Mouse (Mus musculus): ENCODE results near the gene Rgcc. TPM values are rescaled to one million over a fixed set of nuclear protein-coding genes. Genes with fewer than 3 reads are reported as not detected.
A peak's percentile ranks its signal among the peaks of the same experiment; 100 is the strongest.

The Rgcc gene
- polyA plus RNA-seq, 1 experiment from 2014 or later = 67.4 TPM

DNA sequence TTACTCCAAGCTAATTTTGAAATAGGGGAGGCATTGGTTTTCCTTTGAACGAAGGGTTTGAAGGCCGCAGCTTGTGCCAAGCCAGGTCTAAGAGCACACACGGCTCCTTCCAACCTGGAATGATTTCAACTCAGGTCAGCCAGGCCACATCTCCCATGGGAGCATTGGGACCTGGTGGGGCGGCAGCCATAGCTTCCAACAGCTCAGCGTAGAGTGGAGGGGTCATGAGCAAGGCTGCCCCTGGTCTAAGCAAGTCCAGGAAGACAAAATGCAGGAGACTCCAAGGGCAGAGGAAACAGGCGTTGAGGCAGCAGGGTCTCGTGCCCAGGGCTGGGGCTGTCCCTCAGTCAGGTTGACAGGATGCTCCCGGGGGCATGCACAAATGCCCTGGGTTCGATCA is 28.5 kb downstream of the Rgcc start:
- WGBS = 88% methylated on average over 9 of the region's 9 CpGs
- no peaks in the 10 kb centered on the region for H3K36me3 ChIP-seq
- H3K4me3 ChIP-seq = no peak overlapping the region
- no peak overlapping the region for H3K4me2 ChIP-seq
- peaks cover 13% of the 10 kb centered on the region for H3K4me1 ChIP-seq (replicated peaks)
- H3K27ac ChIP-seq (replicated peaks) = 0 out of 2 replicates have a peak overlapping the region, but pooled peaks have one; percentile 20
- 0 out of 2 replicates have a peak, but pooled peaks cover 4% of the 10 kb centered on the region for H3K9me3 ChIP-seq
- no peak for ATAC-seq (ENCODE audit: low read depth)
- H3K9ac ChIP-seq = no peak overlapping the region
- H3K27me3 ChIP-seq = no peaks in the 10 kb centered on the region; the same call in 1 of the 2 replicates

GRCm38 (mm10) chr14:79272188-79272694 is 29.2 kb downstream of the Rgcc start:
- Histone ChIP-seq H3K27ac (replicated peaks) (no peak overlapping the region), H3K4me1 (replicated peaks) (peaks cover 13% of the 10 kb centered on the region), H3K4me3 (no peak overlapping the region), H3K9me3 (0 out of 2 replicates have a peak, but pooled peaks cover 4% of the 10 kb centered on the region), H3K27me3 (no peaks in the 10 kb centered on the region; the same call in 1 of the 2 replicates), H3K9ac (no peak overlapping the region), H3K4me2 (no peak overlapping the region), H3K36me3 (no peaks in the 10 kb centered on the region)
- no peak for ATAC-seq (ENCODE audit: low read depth)
- WGBS = 98% methylated on average over 3 of the region's 3 CpGs

DNA sequence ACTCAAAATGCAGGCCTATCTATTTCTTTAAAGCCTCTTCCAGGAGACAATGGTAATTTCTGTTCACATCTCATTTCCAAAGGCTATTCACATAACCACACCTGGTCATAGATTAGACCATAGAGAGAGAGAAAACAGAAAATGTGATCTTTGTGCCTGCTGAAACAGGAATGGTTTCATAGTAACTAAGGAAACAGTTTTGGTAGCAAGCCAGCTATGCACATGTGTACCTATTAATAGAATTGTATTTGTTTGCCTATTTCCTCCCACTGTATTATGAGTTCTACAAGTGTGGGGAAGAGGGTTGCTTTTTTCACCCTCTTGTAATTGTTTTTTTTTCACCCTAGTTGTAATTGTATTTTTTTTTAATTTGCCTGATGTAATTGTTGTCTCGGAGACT is 31.9 kb downstream of the Rgcc start:
- Histone ChIP-seq H3K27me3 (no peaks in the 10 kb centered on the region; the same call in 1 of the 2 replicates), H3K9me3 (0 out of 2 replicates have a peak, but pooled peaks cover 4% of the 10 kb centered on the region), H3K4me2 (no peak overlapping the region), H3K4me3 (no peak overlapping the region), H3K9ac (no peak overlapping the region), H3K4me1 (replicated peaks) (peaks cover 8% of the 10 kb centered on the region), H3K27ac (replicated peaks) (no peak overlapping the region), H3K36me3 (no peaks in the 10 kb centered on the region)
- no peak for ATAC-seq (ENCODE audit: low read depth)
- WGBS = 88% methylated on average over 1 of the region's 1 CpGs

GRCm38 (mm10) chr14:79267878-79268277 is 33.6 kb downstream of the Rgcc start:
- no peaks in the 10 kb centered on the region for H3K36me3 ChIP-seq
- no peak for ATAC-seq (ENCODE audit: low read depth)
- H3K9me3 ChIP-seq = 0 out of 2 replicates have a peak, but pooled peaks cover 4% of the 10 kb centered on the region
- H3K27me3 ChIP-seq = no peaks in the 10 kb centered on the region; the same call in 1 of the 2 replicates
- H3K27ac ChIP-seq (replicated peaks) = no peak overlapping the region
- no peak overlapping the region for H3K4me2 ChIP-seq
- H3K4me1 ChIP-seq (replicated peaks) = no peaks in the 10 kb centered on the region
- H3K9ac ChIP-seq = no peak overlapping the region
- H3K4me3 ChIP-seq = no peak overlapping the region
- WGBS = 92% methylated on average over 10 of the region's 10 CpGs

DNA sequence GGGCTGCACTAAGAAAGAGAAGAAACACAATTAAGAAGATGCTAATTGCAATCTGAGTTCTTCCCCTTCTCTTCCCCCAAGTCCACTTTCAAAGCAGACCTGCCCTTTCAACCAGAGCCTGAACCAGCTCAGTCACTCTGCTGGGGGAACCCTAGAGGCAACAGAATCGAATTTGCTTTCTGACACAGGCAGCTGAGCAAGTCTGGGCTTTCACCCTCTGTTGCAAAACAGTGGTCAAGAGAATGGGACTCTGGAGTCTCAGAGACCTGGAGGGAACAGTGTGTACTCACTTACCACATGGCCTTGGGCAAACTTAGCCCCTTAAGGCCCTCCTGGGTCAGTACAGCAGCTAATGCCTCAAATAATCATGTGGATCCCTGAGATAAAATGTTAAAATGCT is 34.1 kb downstream of the Rgcc start:
- H3K4me1 ChIP-seq (replicated peaks) = no peaks in the 10 kb centered on the region
- H3K4me2 ChIP-seq = no peak overlapping the region
- H3K4me3 ChIP-seq = no peak overlapping the region
- H3K9me3 ChIP-seq = 0 out of 2 replicates have a peak, but pooled peaks cover 4% of the 10 kb centered on the region
- no peaks in the 10 kb centered on the region for H3K36me3 ChIP-seq
- 69% methylated on average over 1 of the region's 1 CpGs for whole genome bisulfite sequencing
- ATAC-seq (ENCODE audit: low read depth) = no peak
- no peak overlapping the region for H3K9ac ChIP-seq
- H3K27me3 ChIP-seq = no peaks in the 10 kb centered on the region; the same call in 1 of the 2 replicates
- H3K27ac ChIP-seq (replicated peaks) = no peak overlapping the region

- Histone ChIP-seq H3K4me1 (replicated peaks) (no peaks in the 10 kb centered on the region), H3K4me3 (no peak overlapping the region), H3K36me3 (no peaks in the 10 kb centered on the region), H3K4me2 (no peak overlapping the region), H3K9me3 (no peaks in the 10 kb centered on the region), H3K27me3 (no peaks in the 10 kb centered on the region; the same call in 1 of the 2 replicates), H3K27ac (replicated peaks) (no peak overlapping the region), H3K9ac (no peak overlapping the region)
- ATAC-seq (ENCODE audit: low read depth) = no peak
These were observed 35.0 kb downstream of the Rgcc start for GRCm38 (mm10) chr14:79266408-79266807.

DNA sequence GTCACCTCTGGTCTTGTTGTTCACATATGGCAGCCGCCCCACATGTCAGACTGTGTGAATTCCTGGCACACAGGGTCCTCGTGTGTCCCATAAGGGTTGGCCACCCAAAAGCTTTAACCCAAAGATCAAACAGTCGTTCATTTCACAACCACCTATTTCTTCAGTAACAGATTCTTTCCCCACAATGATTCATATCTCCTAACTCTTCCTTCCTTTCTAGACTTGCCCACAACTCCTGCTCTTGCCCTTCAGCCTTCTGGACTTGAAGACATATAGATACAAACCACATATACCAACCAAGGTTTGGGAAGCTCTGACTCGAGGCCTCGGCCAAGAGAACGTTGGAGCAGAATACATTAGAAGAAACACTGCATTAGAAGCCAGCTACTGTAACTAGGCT is 35.7 kb downstream of the Rgcc start:
- WGBS = 93% methylated on average over 6 of the region's 6 CpGs
- H3K9me3 ChIP-seq = no peaks in the 10 kb centered on the region
- no peaks in the 10 kb centered on the region for H3K4me1 ChIP-seq (replicated peaks)
- no peaks in the 10 kb centered on the region for H3K36me3 ChIP-seq
- no peak for ATAC-seq (ENCODE audit: low read depth)
- no peak overlapping the region for H3K4me2 ChIP-seq
- H3K9ac ChIP-seq = no peak overlapping the region
- no peak overlapping the region for H3K27ac ChIP-seq (replicated peaks)
- H3K27me3 ChIP-seq = no peaks in the 10 kb centered on the region; the same call in 1 of the 2 replicates
- no peak overlapping the region for H3K4me3 ChIP-seq

GRCm38 (mm10) chr14:79263321-79263720 is 38.1 kb downstream of the Rgcc start:
- 88% methylated on average over 3 of the region's 3 CpGs for WGBS
- Histone ChIP-seq H3K36me3 (no peaks in the 10 kb centered on the region), H3K27me3 (no peaks in the 10 kb centered on the region; the same call in 1 of the 2 replicates), H3K9ac (no peak overlapping the region), H3K27ac (replicated peaks) (no peak overlapping the region), H3K4me2 (no peak overlapping the region), H3K4me3 (no peak overlapping the region), H3K4me1 (replicated peaks) (no peaks in the 10 kb centered on the region), H3K9me3 (no peaks in the 10 kb centered on the region)
- ATAC-seq (ENCODE audit: low read depth) = no peak

DNA sequence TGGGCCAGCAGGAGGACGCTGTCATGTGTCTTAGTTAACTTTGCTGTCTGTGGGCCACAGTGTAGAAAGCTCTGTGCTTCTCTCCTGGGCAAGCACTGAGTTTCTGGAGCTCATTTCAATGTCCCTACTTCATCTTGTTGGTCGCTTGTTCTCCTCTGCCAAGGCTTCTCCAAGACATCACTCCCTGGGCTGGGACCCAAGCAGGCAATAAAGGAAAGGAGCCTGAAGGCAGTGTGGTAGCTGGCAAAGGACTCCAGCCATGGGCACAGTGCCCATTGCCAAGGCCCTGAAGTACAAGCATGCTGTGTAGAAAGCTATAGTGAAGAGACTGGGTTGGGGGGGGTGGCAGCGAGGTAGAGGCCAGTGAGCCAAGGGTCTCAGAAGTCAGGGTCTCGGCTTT is 38.8 kb downstream of the Rgcc start:
- Histone ChIP-seq H3K27me3 (no peaks in the 10 kb centered on the region), H3K36me3 (no peaks in the 10 kb centered on the region), H3K9ac (no peak overlapping the region), H3K4me3 (no peak overlapping the region), H3K9me3 (no peaks in the 10 kb centered on the region), H3K27ac (replicated peaks) (no peak overlapping the region), H3K4me2 (no peak overlapping the region), H3K4me1 (replicated peaks) (no peaks in the 10 kb centered on the region)
- no peak for ATAC-seq (ENCODE audit: low read depth)
- WGBS = 86% methylated on average over 4 of the region's 4 CpGs

DNA sequence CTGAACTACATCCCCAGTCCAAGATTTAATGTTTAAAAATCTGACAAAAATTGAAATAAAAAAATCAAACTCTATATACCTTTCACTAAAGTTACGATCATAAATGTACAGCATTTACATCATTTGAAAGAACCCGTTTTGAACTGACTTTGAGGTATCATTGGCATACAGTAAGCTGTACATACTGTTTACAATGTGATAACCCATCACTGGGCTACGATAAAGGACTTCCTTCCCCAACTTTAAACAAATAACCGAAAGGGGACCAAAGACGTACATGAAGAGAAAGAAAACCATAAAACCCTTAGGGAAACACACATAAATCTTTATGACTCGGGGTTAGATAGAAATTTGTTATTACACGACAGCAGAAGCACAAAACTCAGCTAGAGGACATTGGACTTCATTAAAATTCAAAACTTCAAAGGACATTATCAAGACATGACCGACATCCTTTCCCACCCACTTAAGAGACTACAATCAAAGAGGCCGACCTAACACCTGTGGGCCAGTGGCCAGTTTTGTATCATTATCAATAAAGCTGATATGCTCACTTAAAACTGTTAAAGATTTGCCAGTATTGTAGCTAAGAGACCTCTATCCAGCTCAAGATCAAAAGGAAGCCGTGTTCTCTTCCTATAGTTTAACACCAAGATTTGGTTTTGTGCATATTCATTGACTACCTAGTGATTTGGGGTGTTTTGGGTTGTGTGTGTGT is 42.2 kb downstream of the Rgcc start:
- H3K9ac ChIP-seq = no peak overlapping the region
- H3K4me2 ChIP-seq = no peak overlapping the region
- H3K27ac ChIP-seq (replicated peaks) = no peak overlapping the region
- no peak overlapping the region for H3K4me3 ChIP-seq
- no peak for ATAC-seq (ENCODE audit: low read depth)
- 80% methylated on average over 10 of the region's 10 CpGs for WGBS
- H3K9me3 ChIP-seq = no peaks in the 10 kb centered on the region
- no peaks in the 10 kb centered on the region for H3K27me3 ChIP-seq
- no peaks in the 10 kb centered on the region for H3K36me3 ChIP-seq
- H3K4me1 ChIP-seq (replicated peaks) = no peaks in the 10 kb centered on the region

- Histone ChIP-seq H3K4me2 (no peak overlapping the region), H3K4me3 (no peak overlapping the region), H3K27me3 (no peaks in the 10 kb centered on the region), H3K9ac (no peak overlapping the region), H3K4me1 (replicated peaks) (no peaks in the 10 kb centered on the region), H3K27ac (replicated peaks) (no peak overlapping the region), H3K9me3 (no peaks in the 10 kb centered on the region), H3K36me3 (no peaks in the 10 kb centered on the region)
- 88% methylated on average over 5 of the region's 5 CpGs for WGBS
- no peak for ATAC-seq (ENCODE audit: low read depth)
These were observed 44.8 kb downstream of the Rgcc start for GRCm38 (mm10) chr14:79256656-79257055.

GRCm38 (mm10) chr14:79255786-79256185 is 45.7 kb downstream of the Rgcc start:
- ATAC-seq (ENCODE audit: low read depth) = no peak
- Histone ChIP-seq H3K36me3 (no peaks in the 10 kb centered on the region), H3K9ac (no peak overlapping the region), H3K4me3 (no peak overlapping the region), H3K9me3 (no peaks in the 10 kb centered on the region), H3K27ac (replicated peaks) (no peak overlapping the region), H3K27me3 (no peaks in the 10 kb centered on the region), H3K4me2 (no peak overlapping the region), H3K4me1 (replicated peaks) (no peaks in the 10 kb centered on the region)
- WGBS = 88% methylated on average over 2 of the region's 2 CpGs
